Mouse (Mus musculus) liver, embryonic 12.5 days (tissue): Measurements from ENCODE around the gene Klhl29. TPM values are rescaled to one million over a fixed set of nuclear protein-coding genes. Genes with fewer than 3 reads are reported as not detected.

Experiments
- ATAC-seq: fragments of 200-750 bp; cut with Nextera tagmentation; 2 replicates; pipeline ENCODE4 v1.8.0; 2017; ENCODE audit warnings: moderate number of reproducible peaks, mild to moderate bottlenecking, moderate library complexity
- H3K27ac ChIP-seq: fragments of 300-500 bp; sonication (generic); 2 replicates; pipeline ENCODE4 v1.5.1; 2016; ENCODE audit warnings: mild to moderate bottlenecking
- H3K27me3 ChIP-seq: fragments of 300-500 bp; sonication (generic); replicated peaks from 2 replicates; pipeline ENCODE4 v1.6.1; 2016; ENCODE audit warnings: mild to moderate bottlenecking, moderate library complexity
- H3K36me3 ChIP-seq: fragments of 300-500 bp; sonication (generic); 2 replicates; pipeline ENCODE4 v1.6.1; 2016; ENCODE audit warnings: mild to moderate bottlenecking, moderate library complexity
- H3K4me1 ChIP-seq: fragments of 300-500 bp; sonication (generic); 2 replicates; pipeline ENCODE4 v1.6.1; 2016
- H3K4me2 ChIP-seq: fragments of 300-500 bp; sonication (generic); 2 replicates; pipeline ENCODE4 v1.6.1; 2016; ENCODE audit warnings: mild to moderate bottlenecking, moderate library complexity
- H3K4me3 ChIP-seq: fragments of 300-500 bp; sonication (generic); 2 replicates; pipeline ENCODE4 v1.5.1; 2016; ENCODE audit warnings: mild to moderate bottlenecking, moderate library complexity
- H3K9ac ChIP-seq: fragments of 300-500 bp; sonication (generic); 2 replicates; pipeline ENCODE4 v1.6.1; 2016; ENCODE audit warnings: mild to moderate bottlenecking, moderate library complexity
- H3K9me3 ChIP-seq: fragments of 300-500 bp; sonication (generic); replicated peaks from 2 replicates; pipeline ENCODE4 v1.6.1; 2016; ENCODE audit warnings: mild to moderate bottlenecking, moderate library complexity
- WGBS: fragments of 180-500 bp; shearing (Covaris S2); methylation state at CpG from one replicate; pipeline ENCODE4 v1.1.7; 2016; ENCODE audit not compliant: insufficient replicate concordance; 5-methylcytosine and 5-hydroxymethylcytosine counted together
- polyA plus RNA-seq: library from polyadenylated mRNA; unstranded; fragments of >200 nt; fragmentation: Nextera tagmentation; extraction: Ambion mirVana; gene quantifications from 2 replicates; pipeline ENCODE4 v1.2.1, GENCODE M21; 2016

Gene Klhl29
- polyA plus RNA-seq, 1 experiment from 2014 or later: 0.31 TPM

GRCm38 (mm10) chr12:5321017-5321416 is 54.5 kb downstream of the Klhl29 start:
- Histone ChIP-seq H3K4me1 (no peaks in the 10 kb centered on the region), H3K27me3 (no peaks in the 10 kb centered on the region), H3K9ac (no peak overlapping the region), H3K4me2 (no peak overlapping the region), H3K27ac (no peak overlapping the region), H3K9me3 (no peaks in the 10 kb centered on the region), H3K36me3 (no peaks in the 10 kb centered on the region), H3K4me3 (no peak overlapping the region)
- no peak for ATAC-seq
- WGBS: 64% methylated on average over 3 of the region's 3 CpGs

- Histone ChIP-seq H3K9ac (no peak overlapping the region), H3K27ac (no peak overlapping the region), H3K4me1 (no peaks in the 10 kb centered on the region), H3K4me2 (no peak overlapping the region), H3K27me3 (no peaks in the 10 kb centered on the region), H3K9me3 (no peaks in the 10 kb centered on the region), H3K4me3 (no peak overlapping the region), H3K36me3 (no peaks in the 10 kb centered on the region)
- ATAC-seq: no peak
- WGBS: 49% methylated on average over 12 of the region's 12 CpGs
Observed at GRCm38 (mm10) chr12:5319359-5319973, 56.0 kb downstream of the Klhl29 start.

GRCm38 (mm10) chr12:5316029-5316567 is 59.4 kb downstream of the Klhl29 start:
- whole genome bisulfite sequencing: 79% methylated on average over 9 of the region's 9 CpGs
- H3K4me3 ChIP-seq: no peak overlapping the region
- no peak overlapping the region for H3K4me2 ChIP-seq
- H3K9ac ChIP-seq: no peak overlapping the region
- no peaks in the 10 kb centered on the region for H3K4me1 ChIP-seq
- no peaks in the 10 kb centered on the region for H3K9me3 ChIP-seq
- no peak for ATAC-seq
- no peaks in the 10 kb centered on the region for H3K27me3 ChIP-seq
- H3K27ac ChIP-seq: no peak overlapping the region
- H3K36me3 ChIP-seq: no peaks in the 10 kb centered on the region

GRCm38 (mm10) chr12:5307923-5308322 is 67.6 kb downstream of the Klhl29 start:
- no peak overlapping the region for H3K4me3 ChIP-seq
- ATAC-seq: no peak
- H3K4me1 ChIP-seq: no peaks in the 10 kb centered on the region
- H3K4me2 ChIP-seq: no peak overlapping the region
- WGBS: 79% methylated on average over 2 of the region's 2 CpGs
- no peaks in the 10 kb centered on the region for H3K36me3 ChIP-seq
- no peak overlapping the region for H3K9ac ChIP-seq
- no peaks in the 10 kb centered on the region for H3K27me3 ChIP-seq
- no peaks in the 10 kb centered on the region for H3K9me3 ChIP-seq
- H3K27ac ChIP-seq: no peak overlapping the region

GRCm38 (mm10) chr12:5305466-5305865 is 70.0 kb downstream of the Klhl29 start:
- ATAC-seq: no peak
- Histone ChIP-seq H3K4me3 (no peak overlapping the region), H3K27ac (no peak overlapping the region), H3K27me3 (no peaks in the 10 kb centered on the region), H3K9me3 (no peaks in the 10 kb centered on the region), H3K9ac (no peak overlapping the region), H3K4me2 (no peak overlapping the region), H3K4me1 (no peaks in the 10 kb centered on the region), H3K36me3 (no peaks in the 10 kb centered on the region)
- 23% methylated on average over 1 of the region's 1 CpGs for WGBS

- H3K4me1 ChIP-seq: no peaks in the 10 kb centered on the region
- H3K27me3 ChIP-seq: no peaks in the 10 kb centered on the region
- H3K9ac ChIP-seq: no peak overlapping the region
- WGBS: 75% methylated on average over 5 of the region's 5 CpGs
- no peak overlapping the region for H3K4me2 ChIP-seq
- ATAC-seq: no peak
- H3K9me3 ChIP-seq: no peaks in the 10 kb centered on the region
- no peaks in the 10 kb centered on the region for H3K36me3 ChIP-seq
- H3K4me3 ChIP-seq: no peak overlapping the region
- no peak overlapping the region for H3K27ac ChIP-seq
Observed at GRCm38 (mm10) chr12:5303912-5304311, 71.6 kb downstream of the Klhl29 start.

- no peak for ATAC-seq
- H3K27me3 ChIP-seq: no peaks in the 10 kb centered on the region
- no peaks in the 10 kb centered on the region for H3K36me3 ChIP-seq
- H3K4me3 ChIP-seq: no peak overlapping the region
- 79% methylated on average over 4 of the region's 4 CpGs for WGBS
- no peak overlapping the region for H3K27ac ChIP-seq
- no peak overlapping the region for H3K9ac ChIP-seq
- H3K9me3 ChIP-seq: no peaks in the 10 kb centered on the region
- H3K4me1 ChIP-seq: no peaks in the 10 kb centered on the region
- no peak overlapping the region for H3K4me2 ChIP-seq
Observed at GRCm38 (mm10) chr12:5303100-5303499, 72.4 kb downstream of the Klhl29 start.

- H3K27ac ChIP-seq: no peak overlapping the region
- no peak overlapping the region for H3K9ac ChIP-seq
- H3K27me3 ChIP-seq: no peaks in the 10 kb centered on the region
- ATAC-seq: no peak
- no peaks in the 10 kb centered on the region for H3K4me1 ChIP-seq
- H3K4me2 ChIP-seq: no peak overlapping the region
- no peak overlapping the region for H3K4me3 ChIP-seq
- H3K9me3 ChIP-seq: no peaks in the 10 kb centered on the region
- no peaks in the 10 kb centered on the region for H3K36me3 ChIP-seq
- 65% methylated on average over 5 of the region's 5 CpGs for WGBS
Observed at GRCm38 (mm10) chr12:5301841-5302240, 73.6 kb downstream of the Klhl29 start.

- Histone ChIP-seq H3K4me1 (no peaks in the 10 kb centered on the region), H3K27me3 (no peaks in the 10 kb centered on the region), H3K36me3 (no peaks in the 10 kb centered on the region), H3K27ac (no peak overlapping the region), H3K4me3 (no peak overlapping the region), H3K9ac (no peak overlapping the region), H3K4me2 (no peak overlapping the region), H3K9me3 (no peaks in the 10 kb centered on the region)
- WGBS: 74% methylated on average over 7 of the region's 7 CpGs
- ATAC-seq: no peak
Observed at GRCm38 (mm10) chr12:5296422-5296821, 79.1 kb downstream of the Klhl29 start.

- H3K27me3 ChIP-seq: no peaks in the 10 kb centered on the region
Observed at GRCm38 (mm10) chr12:5292316-5292715, 83.2 kb downstream of the Klhl29 start.

GRCm38 (mm10) chr12:5285579-5285978 is 89.9 kb downstream of the Klhl29 start:
- Histone ChIP-seq H3K9me3 (no peaks in the 10 kb centered on the region), H3K4me1 (no peaks in the 10 kb centered on the region), H3K9ac (no peak overlapping the region), H3K4me2 (no peak overlapping the region), H3K27me3 (no peaks in the 10 kb centered on the region), H3K27ac (no peak overlapping the region), H3K4me3 (no peak overlapping the region), H3K36me3 (no peaks in the 10 kb centered on the region)
- ATAC-seq: no peak
- 75% methylated on average over 11 of the region's 11 CpGs for WGBS

More at GRCm38 (mm10) chr12:5292316-5292715, 83.2 kb downstream of the Klhl29 start:
- no peak for ATAC-seq
- Histone ChIP-seq H3K9me3 (no peaks in the 10 kb centered on the region), H3K4me2 (no peak overlapping the region), H3K9ac (no peak overlapping the region), H3K4me1 (no peaks in the 10 kb centered on the region), H3K27ac (no peak overlapping the region), H3K4me3 (no peak overlapping the region), H3K36me3 (no peaks in the 10 kb centered on the region)
- 78% methylated on average over 7 of the region's 7 CpGs for WGBS

GRCm38 (mm10) chr12:5284961-5285360 is 90.5 kb downstream of the Klhl29 start:
- Histone ChIP-seq H3K4me2 (no peak overlapping the region), H3K27ac (no peak overlapping the region), H3K36me3 (no peaks in the 10 kb centered on the region), H3K9me3 (no peaks in the 10 kb centered on the region), H3K9ac (no peak overlapping the region), H3K4me1 (no peaks in the 10 kb centered on the region), H3K27me3 (no peaks in the 10 kb centered on the region), H3K4me3 (no peak overlapping the region)
- no peak for ATAC-seq
- WGBS: 66% methylated on average over 6 of the region's 6 CpGs

- Histone ChIP-seq H3K27ac (no peak overlapping the region), H3K9me3 (no peaks in the 10 kb centered on the region), H3K36me3 (no peaks in the 10 kb centered on the region), H3K4me1 (no peaks in the 10 kb centered on the region), H3K4me3 (no peak overlapping the region), H3K9ac (no peak overlapping the region), H3K27me3 (no peaks in the 10 kb centered on the region), H3K4me2 (no peak overlapping the region)
- 75% methylated on average over 2 of the region's 2 CpGs for WGBS
- ATAC-seq: no peak
Observed at GRCm38 (mm10) chr12:5283654-5284053, 91.8 kb downstream of the Klhl29 start.
